Mouse (Mus musculus) small intestine, adult 2 months (tissue): Measurements from ENCODE around the gene Mypn.

Experiments
- CTCF ChIP-seq: fragments of 200-500 bp; IDR thresholded peaks from 2 replicates; pipeline ENCODE4 v1.5.1; 2012; ENCODE audit warnings: low read depth, mild to moderate bottlenecking, control low read depth, inconsistent platforms, low read length, moderate library complexity, mixed read lengths; ENCODE audit not compliant: insufficient replicate concordance, insufficient read length; ENCODE audit errors: extremely low read depth
- POLR2A ChIP-seq: fragments of 200-500 bp; IDR thresholded peaks from 2 replicates; pipeline ENCODE4 v1.6.1; 2012; ENCODE audit warnings: low read depth, mild to moderate bottlenecking, control low read depth, inconsistent platforms, low read length, moderate library complexity

GRCm38 (mm10) chr10:63178318-63178717 is 25.4 kb downstream of the Mypn start:
- no peak for TF ChIP-seq CTCF
- TF ChIP-seq POLR2A = no peak
